Mouse (Mus musculus) liver, embryonic 16.5 days (tissue): Measurements from ENCODE around the gene Gm37240. TPM values are rescaled to one million over a fixed set of nuclear protein-coding genes. Genes with fewer than 3 reads are reported as not detected.

Experiments
- ATAC-seq: fragments of 200-750 bp; cut with Nextera tagmentation; 2 replicates; pipeline ENCODE4 v1.8.0; 2017; ENCODE audit warnings: low read depth, mild to moderate bottlenecking, moderate number of reproducible peaks, moderate library complexity
- H3K27ac ChIP-seq: fragments of 300-500 bp; sonication (generic); 2 replicates; pipeline ENCODE4 v1.5.1; 2014; ENCODE audit warnings: mild to moderate bottlenecking, low read length
- H3K27me3 ChIP-seq: fragments of 300-500 bp; sonication (generic); 2 replicates; pipeline ENCODE4 v1.6.1; 2014; ENCODE audit warnings: low read depth, low read length, mixed read lengths; ENCODE audit not compliant: control insufficient read depth, insufficient read depth
- H3K36me3 ChIP-seq: fragments of 300-500 bp; sonication (generic); 2 replicates; pipeline ENCODE4 v1.6.1; 2014; ENCODE audit warnings: mild to moderate bottlenecking; ENCODE audit not compliant: control insufficient read depth, insufficient read depth
- H3K4me1 ChIP-seq: fragments of 300-500 bp; sonication (generic); 2 replicates; pipeline ENCODE4 v1.6.1; 2014; ENCODE audit warnings: low read depth, low read length, mixed read lengths; ENCODE audit not compliant: control insufficient read depth
- H3K4me2 ChIP-seq: fragments of 300-500 bp; sonication (generic); 2 replicates; pipeline ENCODE4 v1.6.1; 2014; ENCODE audit warnings: low read depth, low read length, mixed read lengths
- H3K4me3 ChIP-seq: fragments of 300-500 bp; sonication (generic); 2 replicates; pipeline ENCODE4 v1.5.1; 2014; ENCODE audit warnings: low read depth, mild to moderate bottlenecking, low read length
- H3K9ac ChIP-seq: fragments of 300-500 bp; sonication (generic); 2 replicates; pipeline ENCODE4 v1.6.1; 2014; ENCODE audit warnings: low read depth, low read length
- H3K9me3 ChIP-seq: fragments of 300-500 bp; sonication (generic); replicated peaks from 2 replicates; pipeline ENCODE4 v1.6.1; 2016; ENCODE audit warnings: low read length; ENCODE audit not compliant: control insufficient read depth
- WGBS: fragments of 180-500 bp; shearing (Covaris S2); extraction: QIAGEN DNeasy Blood & Tissue Kit; methylation state at CpG from one replicate; pipeline ENCODE4 v1.1.7; 2014; ENCODE audit not compliant: insufficient replicate concordance; 5-methylcytosine and 5-hydroxymethylcytosine counted together
- polyA plus RNA-seq: library from polyadenylated mRNA; unstranded; fragments of >200 nt; fragmentation: Nextera tagmentation; extraction: Ambion mirVana; gene quantifications from 2 replicates; pipeline ENCODE4 v1.2.1, GENCODE M21; 2015

Gene Gm37240
- polyA plus RNA-seq, 1 experiment from 2014 or later = 0.65 TPM

DNA sequence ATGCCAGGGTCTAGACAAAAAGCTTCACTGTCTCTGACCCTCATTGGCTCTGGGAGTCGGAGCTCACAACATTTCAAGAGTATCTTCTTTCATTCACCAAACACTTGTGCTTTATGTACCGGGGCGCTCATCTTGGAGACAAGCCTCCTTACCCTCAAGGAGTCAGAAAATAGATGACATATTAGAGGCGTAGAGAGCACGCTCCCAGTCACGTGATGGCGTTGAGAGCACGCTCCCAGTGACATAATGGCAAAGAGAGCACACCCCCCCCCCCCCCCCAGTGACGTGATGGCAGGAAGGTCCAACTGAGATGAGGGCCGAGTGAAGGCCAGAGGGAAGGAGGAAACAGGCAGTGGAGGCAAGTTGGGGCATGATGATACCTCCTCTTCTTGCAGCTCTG lies 517.5 kb downstream of the Gm37240 start:
- Histone ChIP-seq H3K36me3 (no peaks in the 10 kb centered on the region), H3K9me3 (no peaks in the 10 kb centered on the region), H3K27me3 (no peaks in the 10 kb centered on the region), H3K4me1 (no peaks in the 10 kb centered on the region), H3K4me3 (no peak overlapping the region), H3K4me2 (no peak overlapping the region), H3K9ac (no peak overlapping the region), H3K27ac (no peak overlapping the region)
- ATAC-seq = no peak
- WGBS = 77% methylated on average over 9 of the region's 10 CpGs

DNA sequence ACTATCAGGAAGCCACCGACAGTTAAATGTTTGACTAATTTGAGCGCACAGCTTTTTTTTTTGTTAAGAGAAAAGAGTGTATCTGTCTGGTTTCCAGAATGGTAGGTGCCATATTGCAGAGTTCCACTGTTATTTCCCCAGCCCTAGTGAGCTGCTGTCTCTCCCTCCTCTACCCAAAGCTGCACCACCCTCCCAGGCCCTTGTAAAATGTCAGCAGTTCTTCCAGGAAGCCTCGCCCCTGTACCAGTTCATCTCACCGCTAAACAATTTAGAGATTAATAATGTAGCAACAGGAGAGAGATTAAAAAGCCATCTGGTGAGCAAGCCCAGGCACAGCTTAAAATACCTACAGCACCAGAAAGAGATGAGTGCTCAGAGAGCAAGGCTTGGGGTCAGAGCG lies 518.2 kb downstream of the Gm37240 start:
- Histone ChIP-seq H3K27ac (no peak overlapping the region), H3K9me3 (no peaks in the 10 kb centered on the region), H3K4me2 (no peak overlapping the region), H3K9ac (no peak overlapping the region), H3K4me1 (no peaks in the 10 kb centered on the region), H3K4me3 (no peak overlapping the region), H3K27me3 (no peaks in the 10 kb centered on the region), H3K36me3 (no peaks in the 10 kb centered on the region)
- no peak for ATAC-seq
- WGBS = 73% methylated on average over 5 of the region's 5 CpGs

DNA sequence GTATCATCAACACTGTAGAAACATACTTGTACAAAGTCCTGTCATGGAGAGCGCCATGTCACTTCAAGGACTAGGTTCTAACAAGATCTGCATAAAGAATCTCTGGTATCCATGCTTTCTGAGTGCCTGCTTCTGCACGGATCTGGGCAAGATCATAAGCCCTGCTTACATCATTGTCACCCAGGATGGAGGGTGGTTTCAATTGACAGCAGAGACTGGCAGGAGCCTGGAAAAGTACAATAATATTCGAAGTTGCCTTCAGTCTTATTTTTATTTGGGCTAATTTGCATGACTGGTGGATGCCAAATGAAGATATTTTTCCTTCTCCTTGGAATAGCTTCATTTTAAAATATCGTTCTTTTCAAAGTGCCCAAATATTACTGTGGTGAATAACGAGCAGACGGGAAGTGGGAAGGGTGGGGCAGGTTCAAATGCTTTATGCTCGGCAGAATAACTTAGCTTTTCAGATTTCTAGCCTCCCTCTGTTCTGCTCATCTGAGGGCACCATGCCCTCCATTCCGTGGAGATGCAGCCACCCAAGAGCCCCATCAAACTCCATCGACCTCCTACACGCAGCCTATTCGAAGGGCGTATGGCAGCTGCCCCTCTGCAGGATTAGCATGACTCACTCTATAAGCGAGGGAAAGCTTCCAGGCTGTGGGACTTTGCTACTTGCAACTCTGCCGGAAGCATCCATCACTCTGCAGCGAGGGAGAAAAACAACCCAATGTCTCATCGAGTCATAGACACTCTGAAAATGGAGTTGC lies 518.8 kb downstream of the Gm37240 start:
- no peak overlapping the region for H3K27ac ChIP-seq
- no peak for ATAC-seq
- H3K4me1 ChIP-seq = no peaks in the 10 kb centered on the region
- no peak overlapping the region for H3K4me3 ChIP-seq
- WGBS = 55% methylated on average over 16 of the region's 16 CpGs
- no peaks in the 10 kb centered on the region for H3K27me3 ChIP-seq
- H3K36me3 ChIP-seq = no peaks in the 10 kb centered on the region
- no peak overlapping the region for H3K9ac ChIP-seq
- no peaks in the 10 kb centered on the region for H3K9me3 ChIP-seq
- no peak overlapping the region for H3K4me2 ChIP-seq

DNA sequence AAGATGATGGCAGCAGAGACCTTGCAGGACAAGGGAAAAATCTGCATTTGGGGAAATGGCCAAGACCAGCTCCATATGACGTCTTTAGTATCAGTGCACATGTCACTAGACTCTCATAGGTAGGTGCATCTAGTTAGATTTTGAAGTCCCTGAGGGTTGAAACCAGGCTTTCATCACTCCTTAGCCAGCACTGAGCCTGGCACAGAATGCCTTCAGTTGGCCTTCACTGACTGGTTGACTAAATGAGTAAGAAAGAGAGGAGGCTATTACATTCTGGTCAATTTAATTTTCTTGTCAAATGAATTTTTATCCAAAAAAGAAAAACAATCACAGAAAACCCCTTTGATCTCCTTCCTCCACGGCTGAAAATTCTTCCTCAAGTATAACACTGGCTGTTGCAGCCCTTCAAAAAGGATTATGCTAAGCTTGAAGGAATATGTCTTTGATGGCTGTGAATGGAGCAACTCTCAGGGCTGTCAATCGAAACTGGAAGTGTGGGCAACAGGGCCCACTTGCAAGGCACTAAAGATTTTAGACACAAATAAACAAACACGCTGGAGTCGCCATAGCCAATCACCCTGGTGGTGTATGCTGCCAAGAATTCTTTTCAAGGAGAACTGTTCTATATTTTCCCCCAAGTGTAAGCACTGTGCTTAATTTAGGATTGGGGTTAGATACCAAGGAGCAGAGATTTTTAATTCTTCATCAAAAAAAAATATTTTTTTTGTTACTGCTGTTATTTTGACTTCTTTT lies 522.6 kb downstream of the Gm37240 start:
- Histone ChIP-seq H3K9ac (no peak overlapping the region), H3K9me3 (no peaks in the 10 kb centered on the region), H3K4me1 (no peaks in the 10 kb centered on the region), H3K27me3 (no peaks in the 10 kb centered on the region), H3K36me3 (no peaks in the 10 kb centered on the region), H3K4me2 (no peak overlapping the region), H3K4me3 (no peak overlapping the region), H3K27ac (no peak overlapping the region)
- 59% methylated on average over 5 of the region's 5 CpGs for WGBS
- ATAC-seq = no peak

DNA sequence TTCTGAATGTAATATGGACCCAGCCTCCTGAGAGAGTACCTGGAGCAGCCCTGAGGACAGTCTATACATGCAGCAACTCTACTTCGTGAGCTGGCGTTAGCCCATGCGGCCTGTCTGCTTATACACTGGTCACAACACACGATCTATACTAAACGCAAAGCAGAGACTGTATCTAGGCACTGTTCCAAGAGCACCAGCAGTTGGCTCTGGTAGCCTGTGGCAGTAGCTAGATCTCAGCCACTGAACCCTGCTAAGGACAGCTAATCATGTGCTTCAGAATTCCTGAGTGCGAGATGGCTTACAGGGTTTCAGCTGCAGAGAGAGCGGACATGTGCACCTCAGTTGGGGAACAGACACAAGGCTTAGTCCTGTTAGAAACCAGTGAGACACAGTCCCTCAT lies 524.4 kb downstream of the Gm37240 start:
- no peak overlapping the region for H3K4me2 ChIP-seq
- no peak overlapping the region for H3K27ac ChIP-seq
- WGBS = 78% methylated on average over 7 of the region's 7 CpGs
- H3K4me1 ChIP-seq = no peaks in the 10 kb centered on the region
- no peaks in the 10 kb centered on the region for H3K27me3 ChIP-seq
- ATAC-seq = no peak
- no peaks in the 10 kb centered on the region for H3K36me3 ChIP-seq
- no peaks in the 10 kb centered on the region for H3K9me3 ChIP-seq
- H3K9ac ChIP-seq = no peak overlapping the region
- H3K4me3 ChIP-seq = no peak overlapping the region

DNA sequence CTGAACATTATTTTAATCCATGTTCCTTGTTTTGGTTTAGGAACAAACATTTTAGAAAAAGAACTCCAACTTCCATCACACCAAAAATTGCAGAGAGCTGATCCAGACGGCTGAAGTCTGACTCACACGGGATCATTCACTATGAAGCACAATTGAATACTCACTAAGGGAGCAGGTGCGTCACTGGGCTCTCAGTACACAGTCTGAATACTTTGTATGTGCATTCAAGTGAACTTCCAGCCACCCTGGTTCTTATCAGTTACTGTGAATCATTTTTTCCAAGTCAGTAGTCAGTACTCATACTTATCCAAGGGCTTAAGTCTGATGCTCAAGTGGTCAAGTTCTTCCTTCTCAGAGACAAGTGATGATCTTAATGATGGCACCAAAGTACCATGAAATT lies 530.9 kb downstream of the Gm37240 start:
- H3K27ac ChIP-seq = no peak overlapping the region
- WGBS = 63% methylated on average over 3 of the region's 3 CpGs
- no peaks in the 10 kb centered on the region for H3K9me3 ChIP-seq
- H3K36me3 ChIP-seq = no peaks in the 10 kb centered on the region
- H3K9ac ChIP-seq = no peak overlapping the region
- no peaks in the 10 kb centered on the region for H3K4me1 ChIP-seq
- no peak for ATAC-seq
- H3K4me3 ChIP-seq = no peak overlapping the region
- H3K27me3 ChIP-seq = no peaks in the 10 kb centered on the region
- no peak overlapping the region for H3K4me2 ChIP-seq

DNA sequence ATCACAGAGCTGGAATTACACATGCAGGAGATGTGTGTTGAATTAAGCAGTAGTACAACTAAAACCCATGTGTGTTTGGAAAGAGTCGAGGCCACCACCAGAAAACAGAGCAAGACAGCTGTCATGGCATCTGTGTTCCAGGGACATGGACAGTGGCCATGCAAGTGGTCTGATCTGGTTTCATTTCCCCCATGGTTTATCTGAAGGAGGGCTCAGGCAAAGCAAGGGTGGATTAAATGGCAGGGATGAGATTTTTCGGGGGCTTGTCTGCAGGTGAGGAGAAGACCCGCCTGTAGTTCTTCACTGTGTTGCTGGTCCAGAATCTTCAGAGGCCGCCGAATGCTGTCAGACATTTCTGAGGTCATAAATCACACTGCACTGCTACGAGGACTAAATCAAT lies 539.3 kb downstream of the Gm37240 start:
- H3K9me3 ChIP-seq = no peaks in the 10 kb centered on the region
- H3K4me3 ChIP-seq = no peak overlapping the region
- WGBS = 42% methylated on average over 6 of the region's 6 CpGs
- no peaks in the 10 kb centered on the region for H3K36me3 ChIP-seq
- no peak overlapping the region for H3K9ac ChIP-seq
- H3K4me2 ChIP-seq = no peak overlapping the region
- no peak for ATAC-seq
- no peaks in the 10 kb centered on the region for H3K27me3 ChIP-seq
- no peaks in the 10 kb centered on the region for H3K4me1 ChIP-seq
- no peak overlapping the region for H3K27ac ChIP-seq

DNA sequence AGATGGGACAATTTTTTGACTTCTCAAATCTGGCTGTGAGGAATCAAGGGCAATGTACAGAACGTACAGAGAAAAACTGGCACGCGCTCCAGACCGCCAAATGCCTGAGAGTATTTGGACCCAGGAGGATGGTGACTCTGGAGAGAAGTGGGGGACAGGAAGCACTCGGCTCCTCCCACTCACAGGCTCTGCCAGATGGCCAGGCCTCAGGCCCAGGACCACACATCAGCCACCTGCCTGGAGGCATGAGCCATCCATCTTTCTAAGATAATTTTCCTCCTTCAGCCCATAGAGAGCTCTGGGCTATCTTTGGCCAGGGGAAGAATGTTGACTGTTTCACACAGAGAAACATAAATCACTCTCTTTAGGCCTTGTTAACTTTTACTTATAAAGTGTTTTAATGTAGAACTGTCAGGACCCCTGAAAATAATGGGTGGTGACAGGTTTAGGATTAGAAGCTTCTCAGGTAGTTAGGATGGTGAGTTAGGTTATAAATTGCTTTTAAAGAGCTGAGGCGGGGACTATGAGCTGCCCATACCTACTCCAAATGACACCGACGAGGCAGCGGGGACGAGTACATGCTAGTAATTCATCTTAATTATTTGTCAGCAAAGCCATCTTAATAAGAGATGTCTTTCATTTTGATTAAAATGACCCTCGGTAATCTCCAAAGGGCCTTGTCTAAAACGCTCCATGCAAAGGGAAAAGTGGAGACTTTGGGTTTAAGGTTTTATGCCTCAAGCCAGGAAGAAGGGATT lies 546.0 kb downstream of the Gm37240 start:
- H3K4me1 ChIP-seq = no peaks in the 10 kb centered on the region
- no peak overlapping the region for H3K4me3 ChIP-seq
- H3K4me2 ChIP-seq = no peak overlapping the region
- no peak overlapping the region for H3K27ac ChIP-seq
- H3K36me3 ChIP-seq = no peaks in the 10 kb centered on the region
- 72% methylated on average over 12 of the region's 12 CpGs for WGBS
- no peaks in the 10 kb centered on the region for H3K27me3 ChIP-seq
- no peak overlapping the region for H3K9ac ChIP-seq
- no peaks in the 10 kb centered on the region for H3K9me3 ChIP-seq
- ATAC-seq = no peak

DNA sequence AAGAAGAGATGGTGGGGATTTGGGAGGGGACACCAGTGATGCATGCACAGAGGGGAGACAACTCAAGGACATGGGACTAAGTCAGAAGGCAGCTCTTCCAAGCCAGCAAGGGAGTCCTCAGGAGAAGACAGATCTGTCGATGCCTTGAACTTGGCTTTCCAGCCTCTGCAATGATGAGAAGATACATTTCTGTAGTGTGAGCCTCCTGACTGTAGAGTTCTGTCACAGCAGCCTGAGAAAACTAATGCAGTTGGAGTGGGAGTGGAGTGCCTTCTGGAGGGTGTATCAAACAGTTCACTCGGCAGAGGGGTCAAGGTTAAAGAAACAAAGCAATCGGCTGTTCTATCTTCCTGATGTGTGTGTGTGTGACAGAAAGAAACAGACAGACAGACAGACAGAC lies 546.8 kb downstream of the Gm37240 start:
- no peaks in the 10 kb centered on the region for H3K9me3 ChIP-seq
- H3K4me3 ChIP-seq = no peak overlapping the region
- H3K4me2 ChIP-seq = no peak overlapping the region
- ATAC-seq = no peak
- H3K27me3 ChIP-seq = no peaks in the 10 kb centered on the region
- H3K9ac ChIP-seq = no peak overlapping the region
- no peaks in the 10 kb centered on the region for H3K36me3 ChIP-seq
- H3K27ac ChIP-seq = no peak overlapping the region
- 47% methylated on average over 3 of the region's 3 CpGs for WGBS
- H3K4me1 ChIP-seq = no peaks in the 10 kb centered on the region
